Mouse (Mus musculus): ENCODE results near the gene Bhlhe23. TPM values are rescaled to one million over a fixed set of nuclear protein-coding genes. Genes with fewer than 3 reads are reported as not detected.
A peak's percentile ranks its signal among the peaks of the same experiment; 100 is the strongest.

The Bhlhe23 gene
- total RNA-seq (2021) = not detected

DNA sequence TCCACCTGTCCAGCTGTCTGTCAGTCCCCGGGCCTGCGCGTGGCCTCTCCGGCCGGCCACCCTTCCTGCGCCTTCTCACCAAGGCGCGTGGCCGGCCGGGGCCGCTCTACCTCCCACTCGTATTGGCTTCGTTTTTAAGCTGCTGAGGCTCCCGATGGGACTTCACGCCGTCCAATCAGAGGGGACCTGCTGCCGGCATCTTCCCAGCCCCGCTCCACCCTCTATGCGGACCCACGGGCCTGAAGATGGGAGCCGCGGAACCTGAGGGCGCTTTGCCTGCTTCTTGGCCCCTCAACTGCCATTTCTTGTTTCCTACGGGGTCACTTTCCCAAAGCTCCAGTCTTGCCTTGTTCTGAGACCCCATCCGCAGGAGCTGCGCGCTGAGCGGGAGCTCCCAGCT is at the start of gene Bhlhe23:
Gene Bhlhe23, minus strand, starts transcription at position 108 of the 400 bp plus-strand sequence.
- intact Hi-C loops (cut with DNase I) = loop anchor here (5.0 kb wide), 3 partner anchors 194 to 304 kb away; partner anchors contain the start of gene Mrgbp
- DNase-seq = no peak

GRCm38 (mm10) chr2:180825147-180825941 is 48.6 kb upstream of the Bhlhe23 start:
- no peak for DNase-seq
- intact Hi-C loops (cut with DNase I) = no loop called here

DNA sequence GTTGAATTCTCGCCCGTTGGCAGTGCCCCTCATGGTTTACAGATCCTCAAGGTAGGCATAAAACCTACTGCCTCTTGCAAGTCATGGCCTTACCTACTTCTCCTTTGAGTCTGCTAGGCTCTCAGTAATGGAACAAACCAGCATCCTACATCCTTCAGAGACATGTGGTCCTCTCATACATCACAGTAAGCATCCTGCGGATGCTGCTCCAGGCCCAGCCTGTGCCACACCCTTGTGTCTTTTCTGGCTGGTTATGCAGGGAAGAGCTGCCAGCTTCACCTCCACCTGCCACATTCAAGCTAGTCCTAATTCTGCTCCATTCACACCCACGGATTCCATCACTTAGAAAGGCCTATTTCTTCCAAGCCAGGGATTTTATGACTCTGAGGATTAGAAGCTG is 48.0 kb upstream of the Bhlhe23 start:
- intact Hi-C loops (cut with DNase I) = no loop called here

GRCm38 (mm10) chr2:180824061-180824460 is 47.4 kb upstream of the Bhlhe23 start:
- DNase-seq = no peak
- intact Hi-C loops (cut with DNase I) = no loop called here

More for the DNA sequence above, 48.0 kb upstream of the Bhlhe23 start:
- DNase-seq = no peak

DNA sequence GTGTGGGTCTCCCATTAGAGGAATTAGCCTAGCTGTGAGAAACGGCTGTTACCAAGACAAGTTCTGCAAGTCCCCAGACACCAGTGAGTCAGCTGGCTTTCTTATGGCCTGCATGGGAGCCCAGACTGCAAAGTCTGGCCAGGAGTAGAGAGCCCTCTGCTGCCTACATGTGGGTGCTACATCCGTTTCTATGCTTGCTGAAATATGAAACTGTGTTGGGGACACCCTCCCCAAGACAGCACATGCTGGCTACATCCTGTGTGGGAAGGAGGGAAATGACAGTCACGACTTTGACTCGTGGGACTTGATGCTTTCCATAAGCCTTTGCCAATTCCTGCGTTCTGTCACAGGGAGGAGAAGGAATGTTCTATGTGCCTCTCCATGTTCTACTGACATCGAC is 45.8 kb upstream of the Bhlhe23 start:
- intact Hi-C loops (cut with DNase I) = no loop called here
- DNase-seq = peak; percentile 20 to 24

GRCm38 (mm10) chr2:180819504-180819903 is 42.8 kb upstream of the Bhlhe23 start:
- intact Hi-C loops (cut with DNase I) = no loop called here
- no peak for DNase-seq

GRCm38 (mm10) chr2:180816440-180817065 is 39.9 kb upstream of the Bhlhe23 start:
- intact Hi-C loops (cut with DNase I) = no loop called here
- DNase-seq = no peak

- DNase-seq = peak; percentile 3 to 8
These were observed 37.4 kb upstream of the Bhlhe23 start for GRCm38 (mm10) chr2:180813982-180814568.

GRCm38 (mm10) chr2:180811002-180811401 is 34.3 kb upstream of the Bhlhe23 start:
- DNase-seq = no peak
- intact Hi-C loops (cut with DNase I) = no loop called here

More at GRCm38 (mm10) chr2:180813982-180814568, 37.4 kb upstream of the Bhlhe23 start:
- intact Hi-C loops (cut with DNase I) = no loop called here

DNA sequence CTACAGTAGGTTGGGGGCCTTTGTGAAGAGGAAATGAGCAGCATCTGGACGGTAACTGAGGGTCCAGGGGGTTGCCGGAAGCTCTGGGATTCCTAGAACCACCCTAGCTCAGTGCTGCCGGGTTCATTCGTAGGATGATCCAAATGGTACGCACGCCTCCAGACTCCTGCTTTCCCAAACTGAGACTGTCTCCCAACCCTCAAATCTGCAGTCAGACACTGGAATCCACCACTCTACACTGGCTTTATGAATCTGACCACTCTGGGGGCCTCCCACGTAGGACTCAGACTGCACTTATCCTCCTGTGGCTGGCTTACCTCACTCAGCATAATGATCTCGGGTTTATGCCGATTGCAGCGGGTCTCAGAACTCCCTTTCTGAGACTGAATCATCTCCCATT is 32.8 kb upstream of the Bhlhe23 start:
- DNase-seq = no peak
- intact Hi-C loops (cut with DNase I) = loop anchor here (5.0 to 10.0 kb wide), 3 partner anchors 83 to 265 kb away; no protein-coding TSS in a partner anchor

- intact Hi-C loops (cut with DNase I) = loop anchor here (5.0 to 10.0 kb wide), 3 partner anchors 86 to 269 kb away; no protein-coding TSS in a partner anchor
- DNase-seq = peak in 1 of 2 experiments; percentile 11
These were observed 29.3 kb upstream of the Bhlhe23 start for GRCm38 (mm10) chr2:180805966-180806365.

GRCm38 (mm10) chr2:180796008-180796407 is 19.3 kb upstream of the Bhlhe23 start:
- intact Hi-C loops (cut with DNase I) = no loop called here
- DNase-seq = no peak

DNA sequence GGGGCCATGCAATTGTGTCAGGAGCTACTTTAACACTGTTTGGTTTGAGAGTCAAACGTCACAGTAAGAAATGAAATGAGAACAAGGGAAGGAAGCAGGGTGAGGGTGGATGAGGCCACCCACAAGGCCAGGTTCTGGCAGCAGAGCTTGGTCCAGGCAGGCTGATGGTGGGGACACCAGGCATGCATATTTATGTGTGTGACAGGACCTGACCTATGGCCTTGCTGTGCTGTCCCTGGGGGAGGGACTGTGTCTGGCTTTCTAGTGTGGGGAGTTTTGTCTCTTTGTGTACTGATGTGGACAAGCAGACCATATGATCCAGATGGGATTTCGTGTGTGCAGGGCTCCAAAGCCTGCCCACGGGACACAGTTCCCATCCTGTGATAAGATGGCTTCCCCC is 18.9 kb upstream of the Bhlhe23 start:
- intact Hi-C loops (cut with DNase I) = no loop called here
- DNase-seq = no peak

DNA sequence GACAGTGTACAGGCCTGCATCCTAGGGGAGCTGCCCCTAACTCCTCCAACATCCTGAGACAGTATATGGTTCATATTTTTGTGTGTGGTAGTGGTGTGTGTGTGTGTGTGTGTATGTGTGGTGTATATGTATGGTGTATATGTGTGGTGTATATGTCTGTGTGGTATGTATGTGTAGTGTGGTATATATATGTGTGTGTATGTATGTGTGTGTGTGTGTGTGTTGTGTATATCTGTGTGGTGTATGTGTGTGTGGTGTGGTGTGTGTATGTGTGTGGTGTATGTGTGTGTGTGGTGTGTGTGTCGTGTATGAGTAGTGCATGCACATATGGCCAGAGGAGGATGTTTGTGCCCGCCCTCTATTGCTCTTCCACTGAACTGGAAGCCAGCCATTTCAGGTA is 17.7 kb upstream of the Bhlhe23 start:
- intact Hi-C loops (cut with DNase I) = no loop called here

DNA sequence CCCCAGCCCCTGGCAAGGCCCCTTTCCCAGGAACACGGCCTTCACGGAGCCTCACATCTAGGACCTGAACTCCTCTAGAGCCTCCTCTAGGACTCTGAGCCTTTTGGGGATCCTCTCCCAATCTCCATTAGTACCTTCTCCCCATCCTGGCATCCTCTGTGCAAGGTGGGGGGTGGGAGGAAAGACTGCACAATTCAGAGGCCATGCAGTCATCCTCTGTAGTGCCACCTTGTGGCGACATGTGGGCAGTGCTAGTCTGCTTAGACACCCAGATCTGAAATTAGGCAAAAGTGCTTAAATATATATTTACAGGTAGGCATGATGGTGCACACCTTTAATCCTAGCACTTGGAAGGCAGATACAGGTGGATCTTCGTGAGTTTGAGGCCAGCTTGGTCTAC is 15.0 kb upstream of the Bhlhe23 start:
- intact Hi-C loops (cut with DNase I) = no loop called here
- peak; percentile 18 to 39 for DNase-seq

More for the DNA sequence above, 17.7 kb upstream of the Bhlhe23 start:
- DNase-seq = no peak

GRCm38 (mm10) chr2:180788843-180789242 is 12.1 kb upstream of the Bhlhe23 start:
- intact Hi-C loops (cut with DNase I) = no loop called here
- DNase-seq = no peak

DNA sequence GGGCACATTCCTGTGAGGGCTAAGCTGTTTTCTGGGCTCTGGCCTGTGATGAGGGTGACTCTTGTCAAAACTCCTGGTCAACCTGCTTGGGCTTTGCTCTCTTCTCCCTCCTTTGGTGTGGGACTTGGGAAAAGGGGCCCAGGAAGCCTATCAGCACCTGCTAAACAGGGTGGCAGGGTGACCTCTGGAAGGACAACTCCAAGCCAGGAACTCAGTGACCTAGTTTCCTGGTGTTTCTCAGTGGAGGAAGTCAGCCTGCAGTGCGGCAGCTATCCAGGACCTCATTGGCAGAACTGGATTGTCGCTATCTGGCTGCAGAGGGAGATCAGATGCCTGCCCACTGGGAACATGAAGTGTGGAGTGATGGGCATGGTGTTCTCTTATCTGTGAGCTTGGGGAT is 11.7 kb upstream of the Bhlhe23 start:
- DNase-seq = peak; percentile 47 to 54
- intact Hi-C loops (cut with DNase I) = no loop called here

- no peak for DNase-seq
- intact Hi-C loops (cut with DNase I) = no loop called here
These were observed 11.0 kb upstream of the Bhlhe23 start for GRCm38 (mm10) chr2:180787566-180788232.

DNA sequence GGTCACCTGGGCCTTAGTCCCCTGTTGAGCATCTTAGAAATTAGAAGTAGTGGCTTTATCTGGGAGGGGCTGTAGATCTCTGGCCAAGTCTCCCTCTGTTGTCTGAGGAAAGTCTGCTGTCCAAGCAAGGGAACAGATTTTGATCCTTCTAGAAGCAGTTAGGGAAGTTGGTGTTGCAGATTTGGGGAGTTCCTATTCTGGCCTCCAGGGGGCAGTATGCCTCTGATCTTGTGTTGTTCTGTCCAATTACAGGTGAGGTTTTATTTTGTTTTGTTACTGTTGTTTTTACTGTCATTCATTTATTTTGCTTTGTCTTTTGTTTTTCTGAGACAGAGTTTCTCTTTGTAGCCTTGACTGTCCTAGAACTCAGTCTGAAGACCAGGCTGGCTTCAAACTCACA is 10.0 kb upstream of the Bhlhe23 start:
- DNase-seq = peak; percentile 20 to 50
- intact Hi-C loops (cut with DNase I) = no loop called here

GRCm38 (mm10) chr2:180780282-180780681 is 3.6 kb upstream of the Bhlhe23 start:
- intact Hi-C loops (cut with DNase I) = no loop called here
- no peak for DNase-seq

Data from heart, postnatal 36 days (tissue).